Mouse (Mus musculus) embryonic facial prominence, embryonic 13.5 days (tissue): ENCODE results near the gene 9330159F19Rik. TPM values are rescaled to one million over a fixed set of nuclear protein-coding genes. Genes with fewer than 3 reads are reported as not detected.

Experiments used
- ATAC-seq: fragments of 200-750 bp; cut with Nextera tagmentation; 2 replicates; pipeline ENCODE4 v1.8.0; 2017; ENCODE audit warnings: low read depth; ENCODE audit not compliant: insufficient number of reproducible peaks, insufficient read depth, low FRiP score, low TSS enrichment
- H3K27ac ChIP-seq: fragments of 300-500 bp; sonication (generic); 2 replicates; pipeline ENCODE4 v1.5.1; 2015; ENCODE audit warnings: moderate library complexity, mild to moderate bottlenecking, inconsistent platforms
- H3K27me3 ChIP-seq: fragments of 300-500 bp; sonication (generic); 2 replicates; pipeline ENCODE4 v1.6.1; 2015; ENCODE audit warnings: mild to moderate bottlenecking, inconsistent platforms
- H3K36me3 ChIP-seq: fragments of 300-500 bp; sonication (generic); 2 replicates; pipeline ENCODE4 v1.6.1; 2015; ENCODE audit warnings: mild to moderate bottlenecking, inconsistent platforms
- H3K4me1 ChIP-seq: fragments of 300-500 bp; sonication (generic); 2 replicates; pipeline ENCODE4 v1.6.1; 2015; ENCODE audit warnings: inconsistent platforms
- H3K4me2 ChIP-seq: fragments of 300-500 bp; sonication (generic); 2 replicates; pipeline ENCODE4 v1.6.1; 2015; ENCODE audit warnings: moderate library complexity, mild to moderate bottlenecking, inconsistent platforms
- H3K4me3 ChIP-seq: fragments of 300-500 bp; sonication (generic); 2 replicates; pipeline ENCODE4 v1.5.1; 2015; ENCODE audit warnings: mild to moderate bottlenecking, inconsistent platforms
- H3K9ac ChIP-seq: fragments of 300-500 bp; sonication (generic); 2 replicates; pipeline ENCODE4 v1.6.1; 2015; ENCODE audit warnings: mild to moderate bottlenecking, inconsistent platforms
- H3K9me3 ChIP-seq: fragments of 300-500 bp; sonication (generic); 2 replicates; pipeline ENCODE4 v1.6.1; 2016; ENCODE audit warnings: inconsistent platforms
- WGBS: fragments of 180-500 bp; shearing (Covaris S2); methylation state at CpG from one replicate; pipeline ENCODE4 v1.1.7; 2015; ENCODE audit warnings: mixed read lengths; 5-methylcytosine and 5-hydroxymethylcytosine counted together
- polyA plus RNA-seq: library from polyadenylated mRNA; unstranded; fragments of >200 nt; fragmentation: Nextera tagmentation; extraction: Ambion mirVana; gene quantifications from 2 replicates; pipeline ENCODE4 v1.2.1, GENCODE M21; 2015

Gene 9330159F19Rik
- polyA plus RNA-seq, 1 experiment from 2014 or later, result 1.1 TPM

- ATAC-seq, result no peak
- H3K27me3 ChIP-seq, result no peaks in the 10 kb centered on the region
Measured at GRCm38 (mm10) chr10:29200609-29201008, 10.8 kb upstream of the 9330159F19Rik start.

GRCm38 (mm10) chr10:29206730-29207129 is 4.7 kb upstream of the 9330159F19Rik start:
- 0 out of 2 replicates have a peak, but pooled peaks have one; percentile 37 for ATAC-seq
- Histone ChIP-seq H3K9ac (no peak overlapping the region), H3K4me2 (no peak overlapping the region), H3K4me3 (no peak overlapping the region), H3K9me3 (no peaks in the 10 kb centered on the region), H3K27ac (no peak overlapping the region), H3K36me3 (no peaks in the 10 kb centered on the region), H3K27me3 (no peaks in the 10 kb centered on the region), H3K4me1 (0 out of 2 replicates have a peak, but pooled peaks cover 5% of the 10 kb centered on the region)

More at GRCm38 (mm10) chr10:29200609-29201008, 10.8 kb upstream of the 9330159F19Rik start:
- Histone ChIP-seq H3K4me3 (no peak overlapping the region), H3K9ac (no peak overlapping the region), H3K4me1 (no peaks in the 10 kb centered on the region), H3K9me3 (peaks cover 5% of the 10 kb centered on the region; the same call in 1 of the 2 replicates), H3K36me3 (peaks cover 7% of the 10 kb centered on the region; the same call in 1 of the 2 replicates), H3K27ac (no peak overlapping the region), H3K4me2 (no peak overlapping the region)
- 83% methylated on average over 1 of the region's 1 CpGs for WGBS

GRCm38 (mm10) chr10:29208735-29209134 is 2.7 kb upstream of the 9330159F19Rik start:
- no peaks in the 10 kb centered on the region for H3K27me3 ChIP-seq
- WGBS, result 31% methylated on average over 3 of the region's 3 CpGs
- no peak overlapping the region for H3K4me3 ChIP-seq
- H3K36me3 ChIP-seq, result no peaks in the 10 kb centered on the region
- H3K4me1 ChIP-seq, result 0 out of 2 replicates have a peak, but pooled peaks cover 7% of the 10 kb centered on the region
- no peak for ATAC-seq
- no peak overlapping the region for H3K4me2 ChIP-seq
- no peak overlapping the region for H3K27ac ChIP-seq
- H3K9ac ChIP-seq, result no peak overlapping the region
- no peaks in the 10 kb centered on the region for H3K9me3 ChIP-seq

GRCm38 (mm10) chr10:29213534-29214100 is 2.2 kb downstream of the 9330159F19Rik start:
- Histone ChIP-seq H3K4me1 (0 out of 2 replicates have a peak, but pooled peaks cover 7% of the 10 kb centered on the region), H3K27ac (no peak overlapping the region), H3K4me3 (no peak overlapping the region), H3K9ac (no peak overlapping the region), H3K4me2 (no peak overlapping the region), H3K9me3 (no peaks in the 10 kb centered on the region), H3K36me3 (no peaks in the 10 kb centered on the region), H3K27me3 (no peaks in the 10 kb centered on the region)
- 45% methylated on average over 3 of the region's 3 CpGs for WGBS
- no peak for ATAC-seq

GRCm38 (mm10) chr10:29216957-29217356 is 5.6 kb downstream of the 9330159F19Rik start:
- Histone ChIP-seq H3K9ac (no peak overlapping the region), H3K4me1 (0 out of 2 replicates have a peak, but pooled peaks cover under 1% of the 10 kb centered on the region), H3K27ac (no peak overlapping the region), H3K4me3 (no peak overlapping the region), H3K27me3 (no peaks in the 10 kb centered on the region), H3K36me3 (no peaks in the 10 kb centered on the region), H3K9me3 (no peaks in the 10 kb centered on the region), H3K4me2 (no peak overlapping the region)
- no peak for ATAC-seq
- 94% methylated on average over 1 of the region's 1 CpGs for WGBS

- no peaks in the 10 kb centered on the region for H3K36me3 ChIP-seq
- no peak for ATAC-seq
- H3K4me2 ChIP-seq, result no peak overlapping the region
- H3K4me1 ChIP-seq, result no peaks in the 10 kb centered on the region
- WGBS, result 60% methylated on average over 2 of the region's 2 CpGs
- H3K4me3 ChIP-seq, result no peak overlapping the region
- no peak overlapping the region for H3K27ac ChIP-seq
- no peak overlapping the region for H3K9ac ChIP-seq
- H3K27me3 ChIP-seq, result no peaks in the 10 kb centered on the region
- H3K9me3 ChIP-seq, result no peaks in the 10 kb centered on the region
Measured at GRCm38 (mm10) chr10:29217451-29217850, 6.0 kb downstream of the 9330159F19Rik start.

- Histone ChIP-seq H3K4me3 (no peak overlapping the region), H3K27me3 (no peaks in the 10 kb centered on the region), H3K9me3 (no peaks in the 10 kb centered on the region), H3K9ac (no peak overlapping the region), H3K27ac (no peak overlapping the region), H3K36me3 (no peaks in the 10 kb centered on the region; the same call in 1 of the 2 replicates), H3K4me2 (no peak overlapping the region), H3K4me1 (no peaks in the 10 kb centered on the region)
- WGBS, result 74% methylated on average over 4 of the region's 4 CpGs
- ATAC-seq, result no peak
Measured at GRCm38 (mm10) chr10:29225329-29225728, 13.9 kb downstream of the 9330159F19Rik start.

GRCm38 (mm10) chr10:29231208-29231607 is 19.8 kb downstream of the 9330159F19Rik start:
- no peak overlapping the region for H3K4me2 ChIP-seq
- H3K27me3 ChIP-seq, result no peaks in the 10 kb centered on the region
- H3K9ac ChIP-seq, result no peak overlapping the region
- WGBS, result 86% methylated on average over 2 of the region's 2 CpGs
- ATAC-seq, result no peak
- no peaks in the 10 kb centered on the region for H3K4me1 ChIP-seq
- no peak overlapping the region for H3K4me3 ChIP-seq
- H3K27ac ChIP-seq, result no peak overlapping the region
- no peaks in the 10 kb centered on the region for H3K9me3 ChIP-seq
- no peaks in the 10 kb centered on the region; the same call in 1 of the 2 replicates for H3K36me3 ChIP-seq

Other genes with a start within 250 kb of the 9330159F19Rik start
- gene 2310057J18Rik, start 225.3 kb upstream of the 9330159F19Rik start, polyA plus RNA-seq, result not detected in 2 replicates
- 3.8 and 9.0 TPM in 2 replicates for gene Soga3, start 67.8 kb upstream of the 9330159F19Rik start, polyA plus RNA-seq
- 0.98 and 2.1 TPM in 2 replicates for gene Gm49353, start 12.7 kb upstream of the 9330159F19Rik start, polyA plus RNA-seq
- 20.6 and 22.4 TPM in 2 replicates for gene Echdc1, start 101.6 kb downstream of the 9330159F19Rik start, polyA plus RNA-seq
- gene Rnf146, start 150.8 kb downstream of the 9330159F19Rik start, polyA plus RNA-seq, result 53.3 and 60.3 TPM in 2 replicates